Mouse (Mus musculus) stomach, embryonic 16.5 days (tissue): ENCODE data around the gene Mad2l2. TPM values are rescaled to one million over a fixed set of nuclear protein-coding genes. Genes with fewer than 3 reads are reported as not detected.
"Not testable (repeated sequence)": the region's sequence is repeated elsewhere in the genome, so short reads cannot be mapped to it uniquely, and the experiment has no call there.

Source experiments
- ATAC-seq: fragments of 200-750 bp; cut with Nextera tagmentation; 2 replicates; pipeline ENCODE4 v1.8.0; 2017; ENCODE audit warnings: moderate number of reproducible peaks, moderate TSS enrichment; ENCODE audit not compliant: insufficient read depth, low FRiP score
- H3K27ac ChIP-seq: fragments of 300-500 bp; sonication (generic); 2 replicates; pipeline ENCODE4 v1.5.1; 2014; ENCODE audit warnings: low read length
- H3K27me3 ChIP-seq: fragments of 300-500 bp; sonication (generic); 2 replicates; pipeline ENCODE4 v1.6.1; 2014; ENCODE audit warnings: low read length, control low read depth, mixed read lengths; ENCODE audit not compliant: control insufficient read depth, insufficient read depth
- H3K36me3 ChIP-seq: fragments of 300-500 bp; sonication (generic); 2 replicates; pipeline ENCODE4 v1.6.1; 2014; ENCODE audit warnings: low read length; ENCODE audit not compliant: control insufficient read depth, insufficient read depth
- H3K4me1 ChIP-seq: fragments of 300-500 bp; sonication (generic); 2 replicates; pipeline ENCODE4 v1.6.1; 2014; ENCODE audit warnings: low read length, control low read depth, mixed read lengths; ENCODE audit not compliant: control insufficient read depth, insufficient read depth
- H3K4me2 ChIP-seq: fragments of 300-500 bp; sonication (generic); 2 replicates; pipeline ENCODE4 v1.6.1; 2014; ENCODE audit warnings: low read depth, low read length, mixed read lengths
- H3K4me3 ChIP-seq: fragments of 300-500 bp; sonication (generic); replicated peaks from 2 replicates; pipeline ENCODE4 v1.5.1; 2014; ENCODE audit warnings: mild to moderate bottlenecking, low read length
- H3K9ac ChIP-seq: fragments of 300-500 bp; sonication (generic); 2 replicates; pipeline ENCODE4 v1.6.1; 2014; ENCODE audit warnings: low read length
- H3K9me3 ChIP-seq: fragments of 300-500 bp; sonication (generic); replicated peaks from 2 replicates; pipeline ENCODE4 v1.6.1; 2016; ENCODE audit warnings: low read length, control low read depth; ENCODE audit not compliant: control insufficient read depth
- WGBS: fragments of 180-500 bp; shearing (Covaris S2); extraction: QIAGEN DNeasy Blood & Tissue Kit; methylation state at CpG from one replicate; pipeline ENCODE4 v1.1.7; 2014; 5-methylcytosine and 5-hydroxymethylcytosine counted together
- polyA plus RNA-seq: library from polyadenylated mRNA; unstranded; fragments of >200 nt; fragmentation: Nextera tagmentation; extraction: Ambion mirVana; gene quantifications from 2 replicates; pipeline ENCODE4 v1.2.1, GENCODE M21; 2015

Mad2l2 gene
- polyA plus RNA-seq, 1 experiment from 2014 or later: 35.1 TPM

DNA sequence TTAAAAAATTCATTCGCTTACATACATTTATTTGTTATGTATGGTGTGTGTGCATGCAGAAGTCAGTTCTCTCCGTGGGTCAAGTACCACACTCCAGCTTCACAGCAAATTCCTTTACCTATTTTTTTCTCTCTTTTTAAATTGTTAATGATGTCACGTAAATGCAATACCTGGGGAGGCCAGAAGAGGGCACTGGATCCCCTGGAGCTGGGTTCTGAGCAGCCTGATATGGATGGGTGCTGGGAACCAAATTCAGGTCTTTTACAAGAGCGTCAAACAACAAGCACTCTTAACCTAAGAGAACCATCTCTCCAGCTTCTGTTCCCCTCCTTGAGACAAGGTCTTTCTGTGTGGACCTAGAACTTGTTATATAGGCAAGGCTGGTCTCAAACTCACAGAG, 13.5 kb upstream of the Mad2l2 start:
- H3K9me3 ChIP-seq: no peaks in the 10 kb centered on the region
- no peaks in the 10 kb centered on the region for H3K27me3 ChIP-seq
- no peaks in the 10 kb centered on the region for H3K36me3 ChIP-seq
- WGBS: 78% methylated on average over 4 of the region's 4 CpGs
- H3K27ac ChIP-seq: no peak overlapping the region
- no peak overlapping the region for H3K9ac ChIP-seq
- no peaks in the 10 kb centered on the region for H3K4me1 ChIP-seq
- no peak overlapping the region for H3K4me2 ChIP-seq
- ATAC-seq: no peak
- no peak overlapping the region for H3K4me3 ChIP-seq

DNA sequence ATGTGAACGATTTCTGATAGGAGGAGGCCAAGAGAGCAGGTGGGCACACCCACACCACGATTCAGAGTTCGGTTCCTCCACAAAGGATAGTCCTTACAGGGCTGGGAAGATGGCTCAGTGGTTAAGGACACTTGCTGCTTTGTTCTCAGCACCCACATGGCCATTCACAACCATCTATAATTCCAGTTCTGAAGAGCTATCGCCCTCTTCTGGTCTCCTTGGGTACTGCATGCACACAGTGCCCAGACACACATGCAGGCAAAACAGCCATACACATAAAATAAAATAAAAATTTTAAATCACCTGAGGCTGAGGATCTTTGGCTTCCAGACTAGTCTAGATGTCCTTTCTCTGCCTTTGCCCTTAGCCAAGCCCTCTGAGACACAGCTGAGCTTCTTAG, 12.8 kb upstream of the Mad2l2 start:
- no peak overlapping the region for H3K4me2 ChIP-seq
- WGBS: 75% methylated on average over 4 of the region's 4 CpGs
- no peak overlapping the region for H3K27ac ChIP-seq
- H3K27me3 ChIP-seq: no peaks in the 10 kb centered on the region
- no peak overlapping the region for H3K4me3 ChIP-seq
- ATAC-seq: no peak
- H3K9ac ChIP-seq: no peak overlapping the region
- no peaks in the 10 kb centered on the region for H3K36me3 ChIP-seq
- H3K9me3 ChIP-seq: no peaks in the 10 kb centered on the region
- H3K4me1 ChIP-seq: no peaks in the 10 kb centered on the region

DNA sequence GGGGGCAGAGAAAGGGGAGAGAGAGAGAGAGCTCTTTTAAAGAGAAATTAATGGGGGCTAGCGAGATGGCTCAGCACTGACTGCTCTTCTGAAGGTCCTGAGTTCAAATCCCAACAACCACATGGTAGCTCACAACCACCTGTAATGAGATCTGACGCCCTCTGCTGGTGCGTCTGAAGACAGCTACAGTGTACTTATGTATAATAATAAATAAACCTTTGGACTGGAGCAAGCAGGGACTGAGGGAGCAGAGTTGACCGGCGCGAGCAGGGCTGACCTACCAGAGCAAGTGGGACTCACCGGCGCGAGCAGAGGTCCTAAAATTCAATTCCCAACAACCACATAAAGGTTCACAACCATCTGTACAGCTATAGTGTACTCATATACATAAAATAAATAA, 10.6 kb upstream of the Mad2l2 start:
- not testable (repeated sequence) for H3K9ac ChIP-seq, H3K4me1 ChIP-seq, H3K36me3 ChIP-seq, H3K4me3 ChIP-seq, H3K9me3 ChIP-seq, H3K27ac ChIP-seq, ATAC-seq, H3K4me2 ChIP-seq, H3K27me3 ChIP-seq
- WGBS: 83% methylated on average over 9 of the region's 9 CpGs

DNA sequence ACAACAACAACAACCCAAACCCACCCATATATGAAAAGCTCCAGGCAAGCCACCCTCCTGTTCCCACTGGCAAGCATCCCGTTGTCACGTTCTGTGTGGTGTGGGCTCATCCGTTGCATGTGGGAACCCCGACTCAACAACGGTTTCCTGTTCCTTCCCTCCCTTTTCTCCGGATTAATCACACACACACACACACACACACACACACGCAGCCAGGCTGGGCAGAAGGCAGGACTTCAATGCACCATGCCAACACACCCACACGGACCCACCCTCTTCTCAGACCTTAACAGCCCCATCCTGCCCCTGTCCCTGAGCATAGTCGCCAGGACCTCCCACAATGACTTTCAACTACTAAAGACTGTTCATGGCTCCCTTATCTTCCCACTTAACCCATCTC, 9.6 kb upstream of the Mad2l2 start:
- H3K4me2 ChIP-seq: no peak overlapping the region
- no peak overlapping the region for H3K9ac ChIP-seq
- H3K9me3 ChIP-seq: no peaks in the 10 kb centered on the region
- H3K27me3 ChIP-seq: no peaks in the 10 kb centered on the region
- no peak overlapping the region for H3K4me3 ChIP-seq
- ATAC-seq: no peak
- H3K27ac ChIP-seq: no peak overlapping the region
- WGBS: 73% methylated on average over 9 of the region's 9 CpGs
- no peaks in the 10 kb centered on the region for H3K36me3 ChIP-seq
- no peaks in the 10 kb centered on the region for H3K4me1 ChIP-seq

DNA sequence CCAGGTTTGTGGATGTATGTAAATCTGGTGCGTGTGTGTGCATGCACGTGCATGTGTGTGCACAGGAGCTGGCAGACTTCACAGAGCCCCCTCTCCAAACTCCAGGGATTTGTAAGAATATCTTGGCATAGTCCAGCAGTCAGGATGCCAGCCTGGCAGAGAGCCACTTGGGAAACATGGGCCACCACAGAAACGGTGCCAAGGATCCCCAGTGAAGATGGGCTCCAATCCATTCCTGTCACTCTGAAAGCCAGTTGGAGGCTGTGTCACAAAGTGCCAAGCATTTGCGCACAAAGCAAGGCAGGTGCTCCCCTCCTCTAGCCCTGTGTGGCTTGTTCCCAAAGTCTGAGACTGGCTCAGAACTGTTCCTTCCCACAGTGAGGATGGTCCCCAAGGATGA, 8.8 kb upstream of the Mad2l2 start:
- 80% methylated on average over 4 of the region's 4 CpGs for WGBS
- no peaks in the 10 kb centered on the region for H3K9me3 ChIP-seq
- H3K9ac ChIP-seq: no peak overlapping the region
- H3K4me3 ChIP-seq: no peak overlapping the region
- no peaks in the 10 kb centered on the region for H3K4me1 ChIP-seq
- no peaks in the 10 kb centered on the region for H3K27me3 ChIP-seq
- no peak overlapping the region for H3K27ac ChIP-seq
- no peak overlapping the region for H3K4me2 ChIP-seq
- no peak for ATAC-seq
- H3K36me3 ChIP-seq: no peaks in the 10 kb centered on the region

DNA sequence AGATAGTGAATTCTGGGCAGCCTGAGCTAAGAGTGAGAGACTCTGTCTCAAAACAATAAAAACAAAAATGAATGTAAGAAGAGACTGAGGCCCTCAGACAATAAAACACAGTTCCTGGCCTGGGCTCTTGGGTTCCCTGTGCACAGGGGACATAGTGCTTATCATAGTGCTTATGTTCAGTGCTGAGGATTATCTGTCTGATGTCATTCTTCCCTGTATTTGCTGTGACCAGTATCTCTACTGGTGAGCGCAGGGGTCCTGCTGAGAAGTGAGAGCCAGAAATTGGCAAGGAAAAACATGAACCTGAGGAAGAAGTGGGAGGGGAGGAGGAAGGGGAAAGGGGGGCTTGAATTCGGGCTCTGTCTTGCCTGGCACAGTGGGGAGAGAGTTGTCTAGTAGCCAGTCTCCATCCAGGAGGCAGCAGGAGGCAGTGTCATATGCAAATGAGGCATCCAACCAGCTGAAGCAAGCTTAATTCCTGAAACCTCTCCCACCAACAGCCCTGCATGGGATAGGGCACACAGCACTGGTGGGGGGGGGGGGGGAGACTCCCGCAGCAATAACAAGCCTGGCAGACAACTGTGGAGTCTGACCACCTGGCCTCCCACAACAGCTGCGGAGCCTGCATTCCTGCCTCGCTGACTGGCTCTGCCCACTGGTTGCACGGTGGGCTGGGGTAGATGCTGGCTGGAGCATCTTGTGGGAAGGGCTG, 8.0 kb upstream of the Mad2l2 start:
- ATAC-seq: no peak
- H3K4me1 ChIP-seq: no peaks in the 10 kb centered on the region
- H3K36me3 ChIP-seq: no peaks in the 10 kb centered on the region
- WGBS: 14% methylated on average over 6 of the region's 6 CpGs
- no peaks in the 10 kb centered on the region for H3K9me3 ChIP-seq
- H3K9ac ChIP-seq: no peak overlapping the region; the same call in 1 of the 2 replicates
- no peak overlapping the region for H3K27ac ChIP-seq
- H3K4me3 ChIP-seq: no peak overlapping the region
- no peaks in the 10 kb centered on the region for H3K27me3 ChIP-seq
- no peak overlapping the region for H3K4me2 ChIP-seq

DNA sequence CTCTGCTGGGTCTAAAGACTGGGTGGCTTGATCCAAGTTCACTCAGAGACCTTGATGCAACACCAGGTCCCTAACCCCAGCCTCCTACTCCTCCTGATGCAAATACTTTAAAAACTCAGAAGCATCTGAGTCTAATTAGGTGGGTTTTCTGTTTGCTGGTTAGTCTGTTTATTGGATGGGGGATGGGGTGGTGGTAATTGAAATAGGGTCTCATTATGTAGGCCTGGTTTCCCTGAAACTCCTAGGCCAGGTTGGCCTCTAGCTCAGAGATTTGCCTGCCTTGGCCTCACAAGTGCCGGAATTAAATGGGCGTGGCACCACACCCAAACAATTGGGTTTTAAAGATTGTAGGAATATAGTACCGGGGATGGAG, 7.5 kb upstream of the Mad2l2 start:
- WGBS: 65% methylated on average over 3 of the region's 3 CpGs
- no peaks in the 10 kb centered on the region for H3K4me1 ChIP-seq
- no peaks in the 10 kb centered on the region for H3K9me3 ChIP-seq
- no peaks in the 10 kb centered on the region for H3K27me3 ChIP-seq
- H3K9ac ChIP-seq: no peak overlapping the region
- no peak overlapping the region for H3K4me3 ChIP-seq
- H3K36me3 ChIP-seq: no peaks in the 10 kb centered on the region
- no peak overlapping the region for H3K4me2 ChIP-seq
- H3K27ac ChIP-seq: no peak overlapping the region
- ATAC-seq: no peak

DNA sequence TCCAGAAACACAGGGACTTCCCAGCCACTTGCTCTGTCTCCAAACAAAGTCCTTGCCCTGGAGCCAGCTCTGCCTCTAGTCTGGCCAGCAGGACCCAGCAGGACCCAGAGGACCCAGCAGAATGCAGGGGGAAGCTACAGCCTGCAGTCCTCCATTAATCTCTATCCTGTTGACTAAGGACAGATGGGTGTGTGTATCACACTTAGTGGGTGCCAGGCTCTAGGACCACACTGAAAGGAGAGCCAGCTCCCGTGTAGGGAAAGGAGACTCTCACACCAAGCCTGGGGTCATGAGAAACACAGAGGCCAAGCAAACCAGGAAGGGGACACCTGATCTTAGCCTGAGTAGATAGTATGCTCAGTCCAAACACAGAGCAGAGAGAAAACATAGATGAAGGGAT, 1.9 kb upstream of the Mad2l2 start:
- Histone ChIP-seq H3K4me1 (peaks cover 5% of the 10 kb centered on the region; the same call in 1 of the 2 replicates), H3K9me3 (no peaks in the 10 kb centered on the region), H3K4me2 (no peak overlapping the region), H3K27me3 (peaks cover 32% of the 10 kb centered on the region), H3K27ac (no peak overlapping the region), H3K4me3 (no peak overlapping the region), H3K9ac (no peak overlapping the region), H3K36me3 (no peaks in the 10 kb centered on the region)
- 35% methylated on average over 1 of the region's 1 CpGs for WGBS
- no peak for ATAC-seq

DNA sequence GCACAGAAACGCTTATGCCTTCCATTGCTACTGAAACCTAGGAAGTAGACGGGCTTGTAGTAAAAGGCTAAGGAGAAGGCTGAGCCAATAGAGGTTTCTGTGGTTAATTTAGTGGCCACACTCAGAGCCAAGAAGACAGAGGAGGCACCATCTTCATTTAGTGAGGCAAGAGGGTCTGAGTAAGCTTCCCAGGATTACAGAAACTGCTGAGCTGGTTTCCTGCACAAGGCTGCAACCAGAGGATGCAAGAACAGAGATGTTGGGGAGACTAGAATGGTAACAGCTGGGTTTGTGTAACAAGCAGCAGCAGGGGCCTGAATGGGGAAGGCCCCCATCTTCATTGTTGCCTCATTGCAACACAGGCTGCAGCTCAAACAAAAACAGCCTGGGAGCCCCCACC, 1.5 kb upstream of the Mad2l2 start:
- no peak overlapping the region for H3K4me2 ChIP-seq
- 55% methylated on average over 2 of the region's 2 CpGs for WGBS
- peaks cover 32% of the 10 kb centered on the region for H3K27me3 ChIP-seq
- H3K27ac ChIP-seq: no peak overlapping the region
- no peaks in the 10 kb centered on the region for H3K36me3 ChIP-seq
- H3K4me3 ChIP-seq: no peak overlapping the region
- H3K9me3 ChIP-seq: no peaks in the 10 kb centered on the region
- ATAC-seq: no peak
- H3K9ac ChIP-seq: no peak overlapping the region
- peaks cover 5% of the 10 kb centered on the region; the same call in 1 of the 2 replicates for H3K4me1 ChIP-seq
